Mouse (Mus musculus) intestine, postnatal 0 days (tissue): Measurements from ENCODE around the gene Pla2g2c. TPM values are rescaled to one million over a fixed set of nuclear protein-coding genes. Genes with fewer than 3 reads are reported as not detected.

Experiments used
- ATAC-seq: fragments of 200-750 bp; cut with Nextera tagmentation; 2 replicates; pipeline ENCODE4 v1.8.0; 2017; ENCODE audit warnings: mild to moderate bottlenecking, moderate TSS enrichment, moderate library complexity
- H3K27ac ChIP-seq: fragments of 300-500 bp; sonication (generic); 2 replicates; pipeline ENCODE4 v1.5.1; 2014; ENCODE audit warnings: mild to moderate bottlenecking, low read depth, low read length, moderate library complexity
- H3K27me3 ChIP-seq: fragments of 300-500 bp; sonication (generic); replicated peaks from 2 replicates; pipeline ENCODE4 v1.6.1; 2014; ENCODE audit warnings: low read length, mixed read lengths; ENCODE audit not compliant: control insufficient read depth, insufficient read depth
- H3K36me3 ChIP-seq: fragments of 300-500 bp; sonication (generic); 2 replicates; pipeline ENCODE4 v1.6.1; 2014; ENCODE audit warnings: mild to moderate bottlenecking, moderate library complexity; ENCODE audit not compliant: control insufficient read depth, insufficient read depth
- H3K4me1 ChIP-seq: fragments of 300-500 bp; sonication (generic); replicated peaks from 2 replicates; pipeline ENCODE4 v1.6.1; 2014; ENCODE audit warnings: antibody characterized with exemption, low read length, mixed read lengths; ENCODE audit not compliant: control insufficient read depth, insufficient read depth
- H3K4me2 ChIP-seq: fragments of 300-500 bp; sonication (generic); replicated peaks from 2 replicates; pipeline ENCODE4 v1.6.1; 2014; ENCODE audit warnings: low read depth, mild to moderate bottlenecking, moderate library complexity
- H3K4me3 ChIP-seq: fragments of 300-500 bp; sonication (generic); 2 replicates; pipeline ENCODE4 v1.5.1; 2014; ENCODE audit warnings: low read depth, low read length
- H3K9ac ChIP-seq: fragments of 300-500 bp; sonication (generic); 2 replicates; pipeline ENCODE4 v1.6.1; 2014; ENCODE audit warnings: mild to moderate bottlenecking, low read depth, low read length
- H3K9me3 ChIP-seq: fragments of 300-500 bp; sonication (generic); 2 replicates; pipeline ENCODE4 v1.6.1; 2016; ENCODE audit warnings: mixed run types; ENCODE audit not compliant: control insufficient read depth
- CTCF ChIP-seq: sonication (generic); IDR thresholded peaks from 2 replicates; pipeline ENCODE4 v1.5.1; 2016; ENCODE audit warnings: low read depth, mild to moderate bottlenecking, control low read depth, antibody characterized with exemption, moderate library complexity
- WGBS: fragments of 180-500 bp; shearing (Covaris S2); extraction: QIAGEN DNeasy Blood & Tissue Kit; methylation state at CpG from one replicate; pipeline ENCODE4 v1.1.7; 2014; 5-methylcytosine and 5-hydroxymethylcytosine counted together
- polyA plus RNA-seq: library from polyadenylated mRNA; unstranded; fragments of >200 nt; fragmentation: Nextera tagmentation; extraction: Ambion mirVana; gene quantifications from 2 replicates; pipeline ENCODE4 v1.2.1, GENCODE M21; 2015

The Pla2g2c gene
- polyA plus RNA-seq, 1 experiment from 2014 or later, result 0.09 TPM

- no peak for TF ChIP-seq CTCF
- H3K27ac ChIP-seq, result no peak overlapping the region
- no peak for ATAC-seq
- H3K4me2 ChIP-seq, result no peak overlapping the region
- H3K9me3 ChIP-seq, result no peaks in the 10 kb centered on the region
- H3K27me3 ChIP-seq, result peaks cover 15% of the 10 kb centered on the region; the same call in 1 of the 2 replicates
- no peaks in the 10 kb centered on the region for H3K4me1 ChIP-seq
- no peak overlapping the region for H3K9ac ChIP-seq
- WGBS, result 32% methylated on average over 3 of the region's 3 CpGs
- H3K36me3 ChIP-seq, result no peaks in the 10 kb centered on the region
- no peak overlapping the region for H3K4me3 ChIP-seq
Observed at GRCm38 (mm10) chr4:138689094-138689512, 35.5 kb upstream of the Pla2g2c start.

- no peak for TF ChIP-seq CTCF
- Histone ChIP-seq H3K4me3 (no peak overlapping the region), H3K27ac (no peak overlapping the region), H3K27me3 (peaks cover 15% of the 10 kb centered on the region; the same call in 1 of the 2 replicates), H3K9ac (no peak overlapping the region), H3K4me2 (no peak overlapping the region), H3K9me3 (no peaks in the 10 kb centered on the region), H3K4me1 (no peaks in the 10 kb centered on the region), H3K36me3 (no peaks in the 10 kb centered on the region)
- ATAC-seq, result no peak
- WGBS, result 16% methylated on average over 4 of the region's 4 CpGs
Observed at GRCm38 (mm10) chr4:138690561-138690960, 34.0 kb upstream of the Pla2g2c start.

DNA sequence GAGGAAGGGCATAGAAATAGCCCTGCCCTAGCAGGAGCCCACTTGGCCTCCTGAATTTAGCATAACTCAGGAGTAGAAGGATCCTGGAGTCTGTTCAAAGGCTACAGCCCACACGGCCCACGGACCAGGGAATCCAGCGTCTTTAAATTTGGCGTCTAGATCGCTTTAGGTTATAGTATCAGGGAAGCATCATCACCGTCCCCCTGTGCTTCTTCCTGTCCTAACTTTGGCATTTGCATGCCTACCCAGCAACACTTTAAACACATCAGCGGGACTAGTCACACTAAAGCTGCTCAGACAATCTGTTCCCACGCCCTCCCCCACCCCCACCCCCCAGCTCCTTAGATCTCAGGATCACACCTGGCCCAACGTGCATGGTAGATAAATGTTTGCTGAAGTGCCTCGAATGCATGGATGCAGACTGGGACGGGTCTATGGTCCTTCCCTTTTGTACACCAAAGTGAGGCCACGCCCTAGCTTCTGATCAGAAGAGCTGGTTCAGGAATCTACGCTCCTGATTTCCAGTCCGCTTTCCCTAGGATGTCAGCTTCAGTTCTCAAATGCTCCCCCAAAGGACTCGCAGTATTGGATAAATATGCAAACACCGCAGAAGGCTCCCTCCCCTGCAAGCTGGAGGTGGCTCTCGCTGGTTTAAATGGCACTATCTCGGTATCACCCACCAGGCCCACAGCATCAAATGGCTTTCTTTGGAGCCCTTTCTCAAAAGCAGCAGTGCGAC, 33.0 kb upstream of the Pla2g2c start:
- no peaks in the 10 kb centered on the region for H3K36me3 ChIP-seq
- no peak overlapping the region for H3K4me2 ChIP-seq
- H3K27me3 ChIP-seq, result peaks cover 15% of the 10 kb centered on the region; the same call in 1 of the 2 replicates
- no peak overlapping the region for H3K9ac ChIP-seq
- no peak overlapping the region for H3K27ac ChIP-seq
- H3K4me1 ChIP-seq, result no peaks in the 10 kb centered on the region
- H3K4me3 ChIP-seq, result no peak overlapping the region
- no peaks in the 10 kb centered on the region for H3K9me3 ChIP-seq
- ATAC-seq, result no peak
- no peak for TF ChIP-seq CTCF
- WGBS, result 13% methylated on average over 19 of the region's 19 CpGs

DNA sequence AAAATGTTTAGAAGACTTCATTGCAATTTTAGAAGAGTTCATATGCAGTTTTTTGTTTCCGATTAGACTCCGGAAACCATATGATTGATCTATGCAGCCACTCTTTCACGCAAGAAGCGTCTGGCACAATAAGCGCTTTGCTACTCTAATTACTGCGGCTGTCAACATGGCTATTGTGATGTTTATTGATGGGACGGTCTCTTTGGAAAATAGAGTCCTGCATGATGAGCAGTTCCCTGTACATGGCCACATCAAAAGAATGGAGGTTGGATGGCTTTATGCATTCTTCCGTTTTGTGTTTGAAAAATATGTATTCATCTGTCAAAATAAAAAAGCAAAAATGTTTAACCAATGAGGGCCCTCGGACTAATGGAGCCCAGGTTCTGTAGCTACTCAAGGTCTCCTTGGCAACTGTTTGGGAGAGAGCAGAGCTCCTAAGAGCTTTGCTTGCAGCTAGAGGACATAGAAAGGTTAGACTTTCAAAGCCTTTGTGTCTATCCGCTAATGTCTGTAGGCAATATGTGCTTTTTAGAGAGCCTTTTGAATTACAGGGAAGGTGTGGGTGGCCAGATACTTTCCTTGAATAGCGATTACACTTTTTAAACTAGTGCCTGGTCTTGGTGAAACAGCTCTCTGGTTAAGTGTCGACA, 31.4 kb upstream of the Pla2g2c start:
- WGBS, result 73% methylated on average over 12 of the region's 12 CpGs
- no peaks in the 10 kb centered on the region for H3K4me1 ChIP-seq
- TF ChIP-seq CTCF, result no peak
- H3K9ac ChIP-seq, result no peak overlapping the region
- no peak overlapping the region for H3K4me2 ChIP-seq
- no peak for ATAC-seq
- peaks cover 15% of the 10 kb centered on the region; the same call in 1 of the 2 replicates for H3K27me3 ChIP-seq
- H3K27ac ChIP-seq, result no peak overlapping the region
- no peak overlapping the region for H3K4me3 ChIP-seq
- no peaks in the 10 kb centered on the region for H3K9me3 ChIP-seq
- H3K36me3 ChIP-seq, result no peaks in the 10 kb centered on the region

DNA sequence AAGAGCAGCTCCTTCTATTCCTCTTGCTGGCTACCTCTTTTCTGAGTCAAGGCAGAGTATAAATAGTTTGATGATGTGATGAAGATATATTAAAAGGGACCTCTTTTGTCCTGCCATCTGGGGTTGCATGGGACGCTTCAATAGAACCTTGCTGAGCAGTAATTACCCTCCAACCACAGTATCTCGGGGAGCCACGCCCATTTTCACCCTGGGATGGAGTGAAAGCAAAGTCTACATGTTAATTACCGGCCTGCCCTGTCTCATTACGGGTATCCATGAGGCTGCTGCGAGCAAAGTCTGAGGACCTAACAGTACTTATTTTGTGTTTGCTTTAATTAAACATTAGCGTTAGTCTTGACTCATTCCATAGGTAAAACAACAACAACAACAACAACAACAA, 27.9 kb upstream of the Pla2g2c start:
- WGBS, result 11% methylated on average over 7 of the region's 7 CpGs
- ATAC-seq, result peak; percentile 61
- no peak overlapping the region for H3K27ac ChIP-seq
- H3K4me1 ChIP-seq, result no peaks in the 10 kb centered on the region
- no peak for TF ChIP-seq CTCF
- H3K9me3 ChIP-seq, result no peaks in the 10 kb centered on the region
- 0 out of 2 replicates have a peak, but pooled peaks cover 3% of the 10 kb centered on the region for H3K27me3 ChIP-seq
- no peak overlapping the region for H3K4me3 ChIP-seq
- H3K36me3 ChIP-seq, result no peaks in the 10 kb centered on the region
- no peak overlapping the region for H3K4me2 ChIP-seq
- no peak overlapping the region for H3K9ac ChIP-seq

- H3K4me3 ChIP-seq, result no peak overlapping the region
- peak; percentile 22; the same call in 1 of the 2 replicates for ATAC-seq
Observed at GRCm38 (mm10) chr4:138697166-138697860, 27.3 kb upstream of the Pla2g2c start.

More at GRCm38 (mm10) chr4:138697166-138697860, 27.3 kb upstream of the Pla2g2c start:
- H3K4me1 ChIP-seq, result no peaks in the 10 kb centered on the region
- no peak overlapping the region for H3K27ac ChIP-seq
- H3K36me3 ChIP-seq, result no peaks in the 10 kb centered on the region
- H3K9ac ChIP-seq, result no peak overlapping the region
- H3K27me3 ChIP-seq, result no peaks in the 10 kb centered on the region
- 38% methylated on average over 10 of the region's 10 CpGs for WGBS
- no peak for TF ChIP-seq CTCF
- H3K9me3 ChIP-seq, result no peaks in the 10 kb centered on the region
- no peak overlapping the region for H3K4me2 ChIP-seq
